Mouse (Mus musculus) small intestine, adult 2 months (tissue): ENCODE results near the gene Slc9c1. TPM values are rescaled to one million over a fixed set of nuclear protein-coding genes. Genes with fewer than 3 reads are reported as not detected.
A peak's percentile ranks its signal among the peaks of the same experiment; 100 is the strongest.

ENCODE experiments used
- H3K27ac ChIP-seq: fragments of 200-500 bp; 2 replicates; pipeline ENCODE4 v1.5.1; 2012; ENCODE audit warnings: low read depth, low read length, control low read depth, inconsistent platforms; ENCODE audit not compliant: insufficient read depth
- H3K27me3 ChIP-seq: fragments of 200-500 bp; 2 replicates; pipeline ENCODE4 v1.6.1; 2012; ENCODE audit warnings: mild to moderate bottlenecking, moderate library complexity, low read length, inconsistent platforms; ENCODE audit not compliant: control insufficient read depth, insufficient read depth
- H3K36me3 ChIP-seq: fragments of 200-500 bp; 2 replicates; pipeline ENCODE4 v1.6.1; 2012; ENCODE audit warnings: mild to moderate bottlenecking, low read length, control low read depth, inconsistent platforms; ENCODE audit not compliant: control insufficient read depth, insufficient read depth
- H3K4me1 ChIP-seq: fragments of 200-500 bp; 2 replicates; pipeline ENCODE4 v1.6.1; 2012; ENCODE audit warnings: low read length, inconsistent platforms, mixed read lengths; ENCODE audit not compliant: control insufficient read depth, insufficient read depth, insufficient read length
- H3K4me3 ChIP-seq: fragments of 200-500 bp; 2 replicates; pipeline ENCODE4 v1.5.1; 2012; ENCODE audit warnings: low read depth, mild to moderate bottlenecking, control low read depth, inconsistent platforms, low read length, moderate library complexity
- CTCF ChIP-seq: fragments of 200-500 bp; IDR thresholded peaks from 2 replicates; pipeline ENCODE4 v1.5.1; 2012; ENCODE audit warnings: low read depth, mild to moderate bottlenecking, control low read depth, inconsistent platforms, low read length, moderate library complexity, mixed read lengths; ENCODE audit not compliant: insufficient replicate concordance, insufficient read length; ENCODE audit errors: extremely low read depth
- POLR2A ChIP-seq: fragments of 200-500 bp; IDR thresholded peaks from 2 replicates; pipeline ENCODE4 v1.6.1; 2012; ENCODE audit warnings: low read depth, mild to moderate bottlenecking, control low read depth, inconsistent platforms, low read length, moderate library complexity
- WGBS: fragments of 180-500 bp; shearing (Covaris S2); methylation state at CpG from one replicate; pipeline ENCODE4 v1.1.7; 2018; 5-methylcytosine and 5-hydroxymethylcytosine counted together
- polyA plus RNA-seq: library from polyadenylated mRNA; depleted of rRNA; stranded (reverse); fragments of >200 nt; gene quantifications from 2 replicates; pipeline ENCODE4 v1.2.3, GENCODE M21; 2012

Slc9c1 gene
- polyA plus RNA-seq, 1 experiment, result not detected

DNA sequence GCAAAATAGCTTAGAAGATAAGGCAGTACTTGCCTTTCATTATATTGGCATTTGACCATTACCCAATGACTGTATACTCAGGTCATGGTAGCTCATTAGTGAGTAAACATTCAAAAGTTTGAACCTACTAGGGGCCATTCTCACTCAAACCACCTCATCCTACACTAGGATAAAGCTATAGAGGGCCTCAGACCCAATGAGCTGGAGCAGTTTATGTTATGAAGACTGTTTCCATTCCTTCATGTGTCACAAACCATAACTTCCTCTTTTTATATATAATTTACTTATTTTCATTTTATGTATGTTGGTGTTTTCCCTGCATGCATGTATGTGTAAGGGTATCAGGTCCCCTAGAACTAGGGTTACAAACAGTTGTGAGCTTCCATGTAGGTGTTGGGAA, 12.9 kb downstream of the Slc9c1 start:
- Histone ChIP-seq H3K4me3 (no peak overlapping the region), H3K4me1 (no peaks in the 10 kb centered on the region), H3K27me3 (no peaks in the 10 kb centered on the region), H3K27ac (no peak overlapping the region), H3K36me3 (no peaks in the 10 kb centered on the region)
- TF ChIP-seq CTCF, result no peak
- no peak for TF ChIP-seq POLR2A

- Histone ChIP-seq H3K4me1 (no peaks in the 10 kb centered on the region), H3K36me3 (no peaks in the 10 kb centered on the region), H3K27me3 (no peaks in the 10 kb centered on the region), H3K27ac (no peak overlapping the region), H3K4me3 (no peak overlapping the region)
- WGBS, result 51% methylated on average over 2 of the region's 2 CpGs
- no peak for TF ChIP-seq POLR2A
- TF ChIP-seq CTCF, result no peak
Measured at GRCm38 (mm10) chr16:45551579-45551978, 16.5 kb downstream of the Slc9c1 start.

DNA sequence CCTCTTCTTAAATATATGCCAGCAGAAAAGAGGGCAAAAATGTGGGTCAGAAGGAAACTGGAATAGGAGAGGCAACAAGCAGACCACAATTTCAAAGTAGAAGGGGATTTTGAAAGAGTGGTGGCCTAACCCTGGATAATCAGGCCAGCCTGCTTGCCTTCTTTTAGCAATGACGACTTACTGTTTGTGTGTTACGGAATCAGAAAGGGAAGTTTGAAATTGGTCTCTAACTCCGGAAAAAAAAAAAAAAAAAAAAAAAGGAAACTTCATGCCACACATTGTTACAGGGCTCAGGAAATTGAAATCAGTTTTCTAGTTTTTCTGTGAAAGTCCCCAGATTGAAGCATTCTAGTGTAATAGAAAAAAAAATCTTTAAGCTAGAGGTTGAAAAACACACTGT, 26.6 kb downstream of the Slc9c1 start:
- 69% methylated on average over 3 of the region's 3 CpGs for WGBS
- no peaks in the 10 kb centered on the region for H3K27me3 ChIP-seq
- TF ChIP-seq POLR2A (no peak), CTCF (no peak)
- H3K27ac ChIP-seq, result no peak overlapping the region
- H3K4me1 ChIP-seq, result no peaks in the 10 kb centered on the region
- H3K4me3 ChIP-seq, result no peak overlapping the region
- H3K36me3 ChIP-seq, result no peaks in the 10 kb centered on the region

- Histone ChIP-seq H3K4me3 (no peak overlapping the region), H3K36me3 (no peaks in the 10 kb centered on the region), H3K4me1 (no peaks in the 10 kb centered on the region), H3K27ac (no peak overlapping the region), H3K27me3 (no peaks in the 10 kb centered on the region)
- TF ChIP-seq CTCF (no peak), POLR2A (no peak)
- 87% methylated on average over 3 of the region's 3 CpGs for WGBS
Measured at GRCm38 (mm10) chr16:45572307-45572706, 37.2 kb downstream of the Slc9c1 start.

GRCm38 (mm10) chr16:45579883-45580282, 44.8 kb downstream of the Slc9c1 start:
- TF ChIP-seq POLR2A, result no peak
- TF ChIP-seq CTCF, result peak; percentile 21; the same call in 1 of the 2 replicates
- Histone ChIP-seq H3K4me1 (no peaks in the 10 kb centered on the region), H3K4me3 (no peak overlapping the region), H3K27ac (no peak overlapping the region), H3K36me3 (no peaks in the 10 kb centered on the region), H3K27me3 (no peaks in the 10 kb centered on the region)
- WGBS, result 49% methylated on average over 12 of the region's 12 CpGs

DNA sequence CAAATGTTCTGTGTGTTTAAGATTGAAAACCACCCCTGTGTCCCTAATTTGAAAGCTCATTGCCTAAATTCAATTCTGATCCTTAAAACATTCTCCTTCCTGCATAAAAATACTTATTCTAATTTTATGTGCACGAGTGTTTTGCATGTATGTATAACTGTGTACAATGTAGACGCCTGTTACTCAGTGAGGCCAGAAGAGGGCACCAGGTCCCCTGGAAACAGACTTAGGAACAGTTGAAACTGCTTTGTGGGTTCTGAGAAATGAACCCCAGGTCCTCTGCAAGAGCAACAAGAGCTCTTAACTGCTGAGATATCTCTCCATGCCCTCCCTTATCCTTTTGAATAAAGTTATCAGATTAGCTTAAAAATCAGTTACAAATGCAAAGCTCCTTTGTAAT, 47.4 kb downstream of the Slc9c1 start:
- 40% methylated on average over 2 of the region's 2 CpGs for WGBS
- no peaks in the 10 kb centered on the region for H3K4me1 ChIP-seq
- H3K4me3 ChIP-seq, result no peak overlapping the region
- H3K27me3 ChIP-seq, result no peaks in the 10 kb centered on the region
- no peaks in the 10 kb centered on the region for H3K36me3 ChIP-seq
- TF ChIP-seq CTCF, result peak; percentile 26; the same call in 1 of the 2 replicates
- TF ChIP-seq POLR2A, result no peak
- no peak overlapping the region for H3K27ac ChIP-seq

- Histone ChIP-seq H3K4me3 (no peak overlapping the region), H3K4me1 (no peaks in the 10 kb centered on the region), H3K27me3 (no peaks in the 10 kb centered on the region), H3K36me3 (no peaks in the 10 kb centered on the region), H3K27ac (no peak overlapping the region)
- TF ChIP-seq CTCF (no peak), POLR2A (no peak)
- WGBS, result 81% methylated on average over 1 of the region's 1 CpGs
Measured at GRCm38 (mm10) chr16:45593656-45594055, 58.5 kb downstream of the Slc9c1 start.

- TF ChIP-seq POLR2A (no peak), CTCF (no peak)
- H3K27me3 ChIP-seq, result no peaks in the 10 kb centered on the region
- no peaks in the 10 kb centered on the region for H3K4me1 ChIP-seq
- no peak overlapping the region for H3K27ac ChIP-seq
- H3K4me3 ChIP-seq, result no peak overlapping the region
- H3K36me3 ChIP-seq, result no peaks in the 10 kb centered on the region
Measured at GRCm38 (mm10) chr16:45595494-45595893, 60.4 kb downstream of the Slc9c1 start.
